Mouse (Mus musculus) megakaryocyte, embryonic 14.5 days (primary cell): ENCODE measurements around the gene Ccnc.

Experiments
- FLI1 ChIP-seq: IDR thresholded peaks from 2 replicates; pipeline ENCODE4 v1.6.1; 2012; ENCODE audit warnings: low read length, inconsistent platforms, mixed read lengths
- GATA1 ChIP-seq: IDR thresholded peaks from 3 replicates; pipeline ENCODE4 v1.6.1; 2012; ENCODE audit warnings: mixed read lengths, low read length, inconsistent platforms, borderline replicate concordance

DNA sequence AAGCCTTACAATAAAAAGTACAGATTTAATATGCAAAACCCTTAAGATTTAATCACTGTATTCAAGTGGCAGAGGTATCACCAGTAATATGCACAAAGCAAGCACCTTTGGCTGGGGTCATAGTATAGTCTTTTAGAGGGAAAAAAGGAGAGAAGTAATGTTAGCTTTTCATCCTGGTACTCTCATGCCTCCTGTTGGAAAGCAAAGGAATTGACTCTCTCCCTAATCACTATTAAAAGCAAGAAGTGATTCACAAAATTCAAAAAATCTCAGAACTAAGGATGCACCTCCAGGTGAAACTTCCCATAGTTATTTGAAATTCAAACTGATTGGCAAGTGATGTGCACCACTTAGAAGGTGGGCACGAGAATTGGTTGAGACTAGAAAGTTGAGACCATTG is 22.5 kb upstream of the Ccnc start:
- TF ChIP-seq GATA1 = no peak
- no peak for TF ChIP-seq FLI1
